In the genomic region with DNA sequence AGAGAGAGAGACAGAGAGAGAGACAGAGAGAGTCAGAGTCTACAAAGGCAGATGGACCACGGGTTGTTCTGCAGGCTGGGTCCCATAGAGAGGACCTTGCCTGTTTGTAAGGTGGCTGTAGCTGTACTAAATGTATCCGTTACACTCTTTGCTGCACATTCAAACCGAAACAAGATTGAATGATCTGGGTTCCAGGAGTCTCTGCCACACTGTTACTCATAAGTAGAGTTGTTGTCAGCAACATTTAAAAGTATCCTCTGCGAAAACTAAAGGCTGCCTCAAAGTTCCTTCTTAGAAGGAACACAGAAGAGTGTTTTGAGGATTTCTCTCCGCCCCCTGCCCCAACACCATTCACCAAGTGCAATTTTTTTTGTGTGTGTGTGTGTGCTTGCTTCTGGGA, we compare ENCODE assay signal across 23 mouse cellular contexts. TPM values are rescaled to one million over a fixed set of nuclear protein-coding genes. Genes with fewer than 3 reads are reported as not detected.
DNase-seq lines count a peak whose midpoint lies in the region; ATAC-seq and TF ChIP-seq lines count a peak whose summit lies in the region.
"Had no signal": no experiment of that assay in that cellular context is flagged by ENCODE, and none has a peak within 500 bp of the region (broad histone marks: within the 10 kb centered on the region; RNA-seq: fewer than 3 reads in every experiment).

No protein-coding gene starts in this region.

- TF ChIP-seq EP300 in CH12.LX (IDR thresholded peaks at IDR 0.05; ENCODE audit: low read length) = peak; percentile 94

- WGBS in midbrain, embryonic 13.5 days = 62% methylated on average over 5 of the region's 5 CpGs
- 68% methylated on average over 5 of the region's 5 CpGs for WGBS in forebrain, embryonic 11.5 days

- no peak overlapping the region for H3K4me3 ChIP-seq in CH12.LX (replicated peaks in 1 of 3; ENCODE audit: low read depth in 2 of 3, low read length in 2 of 3, poor library complexity in 1 of 3)
- H3K4me3 ChIP-seq in midbrain, embryonic 13.5 days (replicated peaks) = no peak overlapping the region
- H3K4me3 ChIP-seq in forebrain, embryonic 11.5 days (ENCODE audit: low read depth, low read length) = no peak overlapping the region
- H3K4me3 ChIP-seq: embryonic facial prominence, embryonic 13.5 days; embryonic facial prominence, embryonic 15.5 days; erythroblast, embryonic 14.5 days; forebrain, embryonic 10.5 days; forebrain, embryonic 13.5 days; forebrain, embryonic 15.5 days had no signal

- no peak for ATAC-seq in midbrain, embryonic 13.5 days
- ATAC-seq in forebrain, embryonic 11.5 days (replicated peaks; ENCODE audit: low FRiP score) = no peak
- ATAC-seq: forebrain, embryonic 13.5 days; forebrain, embryonic 15.5 days; forebrain, postnatal 0 days had no signal

- H3K27ac ChIP-seq in CH12.LX (ENCODE audit: insufficient read depth, low read depth) = peak overlapping the region; percentile 13; the same call in 1 of the 2 replicates
- no peak overlapping the region for H3K27ac ChIP-seq in midbrain, embryonic 13.5 days
- no peak overlapping the region for H3K27ac ChIP-seq in forebrain, embryonic 11.5 days (ENCODE audit: low read depth, low read length)
- H3K27ac ChIP-seq: embryonic facial prominence, embryonic 13.5 days; embryonic facial prominence, embryonic 15.5 days; forebrain, embryonic 10.5 days; forebrain, embryonic 13.5 days; forebrain, embryonic 15.5 days had no signal

- H3K4me1 ChIP-seq in CH12.LX (ENCODE audit: control insufficient read depth in 1 of 2, insufficient read depth in 2 of 2) = peaks cover 32 to 69% of the 10 kb centered on the region in 2 experiments
- H3K4me1 ChIP-seq in midbrain, embryonic 13.5 days (replicated peaks) = peaks cover 27% of the 10 kb centered on the region
- peaks cover 10% of the 10 kb centered on the region; the same call in 1 of the 2 replicates for H3K4me1 ChIP-seq in forebrain, embryonic 11.5 days (replicated peaks; ENCODE audit: control insufficient read depth, insufficient read depth, low read length)

- no peak for TF ChIP-seq CTCF in CH12.LX (conservative IDR thresholded peaks at IDR 0.05 in 1 of 2, IDR thresholded peaks at IDR 0.05 in 1 of 2; ENCODE audit: low read depth in 2 of 2, low read length in 2 of 2)

- TF ChIP-seq POLR2A in CH12.LX (IDR thresholded peaks at IDR 0.05; ENCODE audit: low read depth, low read length) = no peak

- H3K36me3 ChIP-seq in CH12.LX (replicated peaks in 1 of 2; ENCODE audit: control insufficient read depth in 1 of 2, insufficient read depth in 1 of 2, low read length in 1 of 2) = no peaks in the 10 kb centered on the region
- no peaks in the 10 kb centered on the region for H3K36me3 ChIP-seq in midbrain, embryonic 13.5 days
- H3K36me3 ChIP-seq in forebrain, embryonic 11.5 days (ENCODE audit: control insufficient read depth, insufficient read depth, low read length) = no peaks in the 10 kb centered on the region
- H3K36me3 ChIP-seq: embryonic facial prominence, embryonic 13.5 days; embryonic facial prominence, embryonic 15.5 days; forebrain, embryonic 10.5 days; forebrain, embryonic 15.5 days had no signal

- H3K27me3 ChIP-seq in CH12.LX (replicated peaks) = peaks cover 36% of the 10 kb centered on the region
- peaks cover 86% of the 10 kb centered on the region for H3K27me3 ChIP-seq in midbrain, embryonic 13.5 days
- H3K27me3 ChIP-seq in forebrain, embryonic 11.5 days (ENCODE audit: control insufficient read depth, insufficient read depth, low read length) = peaks cover 48% of the 10 kb centered on the region

- H3K9me3 ChIP-seq in CH12.LX (replicated peaks; ENCODE audit: low read length) = peaks cover 10% of the 10 kb centered on the region
- no peaks in the 10 kb centered on the region for H3K9me3 ChIP-seq in midbrain, embryonic 13.5 days
- H3K9me3 ChIP-seq in forebrain, embryonic 11.5 days (ENCODE audit: control insufficient read depth, low read length) = no peaks in the 10 kb centered on the region
- H3K9me3 ChIP-seq: embryonic facial prominence, embryonic 13.5 days; embryonic facial prominence, embryonic 15.5 days; forebrain, embryonic 10.5 days; forebrain, embryonic 13.5 days; forebrain, embryonic 15.5 days had no signal

- peak overlapping the region; percentile 21 for H3K9ac ChIP-seq in CH12.LX (ENCODE audit: insufficient read depth, low read depth)
- H3K9ac ChIP-seq in midbrain, embryonic 13.5 days (replicated peaks) = no peak overlapping the region
- no peak overlapping the region for H3K9ac ChIP-seq in forebrain, embryonic 11.5 days (ENCODE audit: low read length)
- H3K9ac ChIP-seq: embryonic facial prominence, embryonic 13.5 days; embryonic facial prominence, embryonic 15.5 days; forebrain, embryonic 13.5 days; forebrain, embryonic 15.5 days; forebrain, postnatal 0 days had no signal

- peak overlapping the region; percentile 84 for H3K4me2 ChIP-seq in CH12.LX (ENCODE audit: insufficient read depth, low read depth, poor library complexity, severe bottlenecking)
- H3K4me2 ChIP-seq in midbrain, embryonic 13.5 days (replicated peaks) = no peak overlapping the region
- H3K4me2 ChIP-seq in forebrain, embryonic 11.5 days (ENCODE audit: low read depth, low read length, severe bottlenecking) = no peak overlapping the region
- H3K4me2 ChIP-seq: embryonic facial prominence, embryonic 13.5 days; embryonic facial prominence, embryonic 15.5 days; forebrain, embryonic 13.5 days; forebrain, embryonic 15.5 days had no signal

- dilution Hi-C loops in CH12.LX (cut with MboI; ENCODE audit: extremely low pct_ligation_motif_present, extremely low pct_unique_long_range_greater_than_20kb, low sequenced_read_pairs) = no loop called here

- in situ Hi-C loops in CH12.LX (cut with MboI; ENCODE audit: low pct_ligation_motif_present, low pct_unique_long_range_greater_than_20kb, low sequenced_read_pairs) = loop anchor here (25.0 kb wide), 1 partner anchor 800 kb away; a partner anchor contains a TSS

- peaks cover 19% of the 10 kb centered on the region for H3K79me2 ChIP-seq in CH12.LX (replicated peaks; ENCODE audit: control insufficient read depth, extremely low read depth, insufficient read depth, poor library complexity, severe bottlenecking)

- peak; percentile 52 for DNase-seq in A20 (ENCODE audit: low read depth, low spot score)
- peak; percentile 30 for DNase-seq in CD4-positive, CD25-positive, alpha-beta regulatory T cell, adult 2 months (ENCODE audit: low read depth, low spot score)
- peak; percentile 73 for DNase-seq in CH12.LX (ENCODE audit: extremely low read depth)
- no peak for DNase-seq in spleen, postnatal 10 days (ENCODE audit: low spot score in 2 of 2)
- DNase-seq in forebrain, embryonic 11.5 days (ENCODE audit: low spot score) = no peak
- DNase-seq: adrenal gland, adult 2 months; adrenal gland, postnatal 10 days; adrenal gland, postnatal 25 days; cerebellum, adult 11 months; cerebellum, adult 18-20 months; cerebellum, adult 8-10 months; cerebellum, postnatal 14 days; cerebellum, postnatal 36 days; embryo, embryonic 11 days; forebrain, postnatal 0 days had no signal

- TF ChIP-seq RAD21 in CH12.LX (IDR thresholded peaks at IDR 0.05; ENCODE audit: low read depth, low read length) = no peak

TF ChIP-seq in CH12.LX, 34 proteins besides CTCF, POLR2A, EP300 and RAD21 (continues in another document):
- TF ChIP-seq CHD1 (IDR thresholded peaks at IDR 0.05; ENCODE audit: low read depth, low read length) = peak; percentile 60; the same call in 1 of the 2 replicates
- TF ChIP-seq USF1 (IDR thresholded peaks at IDR 0.05; ENCODE audit: low read depth, low read length) = no peak
- TF ChIP-seq MYC (IDR thresholded peaks at IDR 0.05; ENCODE audit: low read depth, low read length) = peak; percentile 69; the same call in 1 of the 2 replicates
- TF ChIP-seq SMC3 (IDR thresholded peaks at IDR 0.05; ENCODE audit: low read depth, low read length) = no peak
- peak; percentile 83 for TF ChIP-seq RCOR1 (conservative IDR thresholded peaks at IDR 0.05; ENCODE audit: low read depth, low read length)
- peak; percentile 95 for TF ChIP-seq JUND (conservative IDR thresholded peaks at IDR 0.05; ENCODE audit: low read depth, low read length)
- TF ChIP-seq ETS1 (conservative IDR thresholded peaks at IDR 0.05; ENCODE audit: low read depth, low read length) = peak; percentile 86
- TF ChIP-seq TCF12 (IDR thresholded peaks at IDR 0.05; ENCODE audit: low read depth, low read length) = peak; percentile 50; the same call in 1 of the 2 replicates
- no peak for TF ChIP-seq KAT2A (IDR thresholded peaks at IDR 0.05; ENCODE audit: insufficient replicate concordance, low read length)
- no peak for TF ChIP-seq USF2 (conservative IDR thresholded peaks at IDR 0.05; ENCODE audit: low read depth, low read length)
- TF ChIP-seq ZNF384 (IDR thresholded peaks at IDR 0.05; ENCODE audit: low read depth, low read length) = no peak
- TF ChIP-seq SIN3A (IDR thresholded peaks at IDR 0.05; ENCODE audit: low read length) = peak; percentile 87
- TF ChIP-seq IRF4 (IDR thresholded peaks at IDR 0.05; ENCODE audit: low read depth, low read length) = peak; percentile 99
- no peak for TF ChIP-seq GABPA (IDR thresholded peaks at IDR 0.05; ENCODE audit: insufficient replicate concordance, low read depth, low read length)

RNA-seq across cellular contexts. Expression of a gene that starts 2.9 kb away (rescaled TPM):
- total RNA-seq in CH12.LX (2012; rRNA removed) = 27.7 and 34.3 TPM in 2 replicates
- 12.5 and 14.0 TPM in 2 replicates for total RNA-seq in CH12.LX (2014; rRNA removed)
- 19.0 and 30.0 TPM in 2 replicates for polyA plus RNA-seq in CH12.LX (2012; ENCODE audit: insufficient read length, low read depth)
- 0.55 and 1.5 TPM in 2 replicates for polyA plus RNA-seq in midbrain, embryonic 13.5 days (2015; fragmentation: Nextera tagmentation; extraction: Ambion mirVana)
- 6.6 and 11.6 TPM in 2 replicates for polyA plus RNA-seq in forebrain, embryonic 11.5 days (2014; fragmentation: Nextera tagmentation; extraction: Ambion mirVana)
- total RNA-seq: adrenal gland, adult 2 months; adrenal gland, postnatal 25 days; common myeloid progenitor, adult 5-6 weeks had no signal

RNA-seq across cellular contexts. Expression of a gene that starts 5.0 kb away (rescaled TPM):
- total RNA-seq in CH12.LX (2012; rRNA removed) = 70.1 and 77.6 TPM in 2 replicates
- 42.4 and 49.3 TPM in 2 replicates for total RNA-seq in CH12.LX (2014; rRNA removed)
- polyA plus RNA-seq in CH12.LX (2012; ENCODE audit: insufficient read length, low read depth) = 31.5 and 32.1 TPM in 2 replicates
- 47.8 and 50.9 TPM in 2 replicates for polyA plus RNA-seq in midbrain, embryonic 13.5 days (2015; fragmentation: Nextera tagmentation; extraction: Ambion mirVana)
- 44.5 and 52.4 TPM in 2 replicates for polyA plus RNA-seq in forebrain, embryonic 11.5 days (2014; fragmentation: Nextera tagmentation; extraction: Ambion mirVana)

RNA-seq across cellular contexts. Expression of a gene that starts 23.3 kb away (rescaled TPM):
- 47.5 and 48.6 TPM in 2 replicates for total RNA-seq in CH12.LX (2012; rRNA removed)
- total RNA-seq in CH12.LX (2014; rRNA removed) = 64.1 and 64.5 TPM in 2 replicates
- polyA plus RNA-seq in CH12.LX (2012; ENCODE audit: insufficient read length, low read depth) = 62.5 and 67.8 TPM in 2 replicates
- polyA plus RNA-seq in midbrain, embryonic 13.5 days (2015; fragmentation: Nextera tagmentation; extraction: Ambion mirVana) = 161 and 173 TPM in 2 replicates
- 126 and 135 TPM in 2 replicates for polyA plus RNA-seq in forebrain, embryonic 11.5 days (2014; fragmentation: Nextera tagmentation; extraction: Ambion mirVana)

RNA-seq across cellular contexts. Expression of a gene that starts 33.4 kb away (rescaled TPM):
- total RNA-seq in CH12.LX (2012; rRNA removed) (not detected in 2 replicates), CH12.LX (2014; rRNA removed) (not detected in 2 replicates)
- not detected in 2 replicates for polyA plus RNA-seq in CH12.LX (2012; ENCODE audit: insufficient read length, low read depth)
- polyA plus RNA-seq in midbrain, embryonic 13.5 days (2015; fragmentation: Nextera tagmentation; extraction: Ambion mirVana) = 6.8 and 6.9 TPM in 2 replicates
- 23.9 and 25.7 TPM in 2 replicates for polyA plus RNA-seq in forebrain, embryonic 11.5 days (2014; fragmentation: Nextera tagmentation; extraction: Ambion mirVana)
- total RNA-seq: common myeloid progenitor, adult 5-6 weeks had no signal

Comparison
In these comparisons a context has a peak if more than half of its experiments do, and no peak if none do; other contexts are left out.
1. DNase-seq: peak in A20 (single experiment), CD4-positive, CD25-positive, alpha-beta regulatory T cell, adult 2 months (single experiment) and CH12.LX (single experiment); none in spleen, postnatal 10 days (0 of 2) and forebrain, embryonic 11.5 days (single experiment).